In genomic region chr8:119838983-119839340, GRCm38 (mm10) we compare ENCODE assay signal across 8 mouse cellular contexts. TPM values are rescaled to one million over a fixed set of nuclear protein-coding genes. Genes with fewer than 3 reads are reported as not detected.
DNase-seq lines count a peak whose midpoint lies in the region; ATAC-seq and TF ChIP-seq lines count a peak whose summit lies in the region.

No protein-coding gene starts in this region.

- peak overlapping the region; percentile 91 for H3K4me2 ChIP-seq in liver, embryonic 15.5 days

- no peak for DNase-seq in thymus, adult 2 months
- DNase-seq in thymus, postnatal 25 days: no peak
- DNase-seq in cerebellum, adult 11 months: no peak
- no peak for DNase-seq in testis, postnatal 10 days (ENCODE audit: low spot score)

- peak overlapping the region; percentile 45; the same call in 1 of the 2 replicates for H3K27ac ChIP-seq in thymus, adult 2 months (ENCODE audit: control insufficient read depth, insufficient read depth, low read length)
- H3K27ac ChIP-seq in liver, embryonic 15.5 days (replicated peaks): 0 out of 2 replicates have a peak overlapping the region, but pooled peaks have one; percentile 26

- no peak for TF ChIP-seq POLR2A in thymus, adult 2 months (IDR thresholded peaks at IDR 0.05; ENCODE audit: control insufficient read depth, extremely low read depth, insufficient read depth, low read length, poor library complexity)

- H3K27me3 ChIP-seq in erythroblast, embryonic 14.5 days (ENCODE audit: control insufficient read depth): peaks cover 43% of the 10 kb centered on the region
- no peaks in the 10 kb centered on the region for H3K27me3 ChIP-seq in thymus, adult 2 months (ENCODE audit: control insufficient read depth, insufficient read depth, low read length)
- peaks cover 34% of the 10 kb centered on the region for H3K27me3 ChIP-seq in liver, embryonic 15.5 days

- 77% methylated on average over 4 of the region's 4 CpGs for WGBS in thymus, adult 2 months
- WGBS in liver, embryonic 15.5 days (ENCODE audit: insufficient replicate concordance): 46% methylated on average over 4 of the region's 4 CpGs

- peak overlapping the region; percentile 75 for H3K4me3 ChIP-seq in erythroblast, embryonic 14.5 days (replicated peaks)
- peak overlapping the region; percentile 64 for H3K4me3 ChIP-seq in thymus, adult 2 months (ENCODE audit: control insufficient read depth, insufficient read depth, low read length)
- H3K4me3 ChIP-seq in liver, embryonic 15.5 days (replicated peaks): peak overlapping the region; percentile 66

- no peak for ATAC-seq in erythroblast, adult 5-6 weeks (replicated peaks; ENCODE audit: low FRiP score, poor library complexity, severe bottlenecking)
- ATAC-seq in liver, embryonic 15.5 days (ENCODE audit: insufficient read depth): no peak
- no peak for ATAC-seq in monocyte, adult 5-6 weeks (replicated peaks; ENCODE audit: insufficient number of reproducible peaks, low FRiP score, low TSS enrichment, poor library complexity, severe bottlenecking)

- no peaks in the 10 kb centered on the region for H3K36me3 ChIP-seq in erythroblast, embryonic 14.5 days (ENCODE audit: control insufficient read depth)
- no peaks in the 10 kb centered on the region for H3K36me3 ChIP-seq in thymus, adult 2 months (ENCODE audit: control insufficient read depth, insufficient read depth, low read length)
- H3K36me3 ChIP-seq in liver, embryonic 15.5 days (replicated peaks): no peaks in the 10 kb centered on the region

- H3K4me1 ChIP-seq in erythroblast, embryonic 14.5 days (ENCODE audit: control insufficient read depth): peaks cover 26% of the 10 kb centered on the region
- peaks cover 49% of the 10 kb centered on the region for H3K4me1 ChIP-seq in thymus, adult 2 months (replicated peaks; ENCODE audit: control insufficient read depth, insufficient read depth, low read length)
- H3K4me1 ChIP-seq in liver, embryonic 15.5 days (replicated peaks): peaks cover 54% of the 10 kb centered on the region

- H3K9me3 ChIP-seq in erythroblast, embryonic 14.5 days (ENCODE audit: control insufficient read depth, low read length): no peaks in the 10 kb centered on the region
- no peaks in the 10 kb centered on the region for H3K9me3 ChIP-seq in liver, embryonic 15.5 days (replicated peaks)

- TF ChIP-seq CTCF in thymus, adult 2 months (IDR thresholded peaks at IDR 0.05; ENCODE audit: borderline replicate concordance, control insufficient read depth, extremely low read depth, insufficient read depth, low read length, poor library complexity): no peak

- 0 out of 2 replicates have a peak overlapping the region, but pooled peaks have one; percentile 69 for H3K9ac ChIP-seq in liver, embryonic 15.5 days

RNA-seq across cellular contexts. Expression of gene Cotl1, which starts 1.4 kb away (rescaled TPM):
- polyA plus RNA-seq in erythroblast, embryonic 14.5 days (2012): 2.6 and 3.7 TPM in 2 replicates
- total RNA-seq in erythroblast, adult 5-6 weeks (2015; ENCODE audit: low replicate concordance): 95.5 and 123 TPM in 2 replicates
- total RNA-seq in erythroblast, adult 5-6 weeks (2017; ENCODE audit: low replicate concordance): 51.2 and 98.1 TPM in 2 replicates
- 428 and 476 TPM in 2 replicates for polyA plus RNA-seq in thymus, adult 2 months (2012; rRNA removed)
- 31.9 and 33.3 TPM in 2 replicates for polyA plus RNA-seq in liver, embryonic 15.5 days (2015; fragmentation: Nextera tagmentation; extraction: Ambion mirVana)
- 289 to 324 TPM (median 310 TPM) in 3 replicates for total RNA-seq in monocyte, adult 5-6 weeks (2017)

RNA-seq across cellular contexts. Expression of gene Klhl36, which starts 23.1 kb away (rescaled TPM):
- 0.02 and 0.12 TPM in 2 replicates for polyA plus RNA-seq in erythroblast, embryonic 14.5 days (2012)
- total RNA-seq in erythroblast, adult 5-6 weeks (2015; ENCODE audit: low replicate concordance): 2.3 and 2.5 TPM in 2 replicates
- total RNA-seq in erythroblast, adult 5-6 weeks (2017; ENCODE audit: low replicate concordance): 1.6 and 5.2 TPM in 2 replicates
- 41.8 and 51.0 TPM in 2 replicates for polyA plus RNA-seq in thymus, adult 2 months (2012; rRNA removed)
- polyA plus RNA-seq in liver, embryonic 15.5 days (2015; fragmentation: Nextera tagmentation; extraction: Ambion mirVana): 3.9 and 4.3 TPM in 2 replicates
- 8.5 to 16.5 TPM (median 14.2 TPM) in 3 replicates for total RNA-seq in monocyte, adult 5-6 weeks (2017)

Comparison
In these comparisons a context has a peak if more than half of its experiments do, and no peak if none do; other contexts are left out.
1. RNA of gene Cotl1, which starts 1.4 kb away (polyA plus RNA-seq): 428 to 476 TPM in thymus, adult 2 months; 31.9 to 33.3 TPM in liver, embryonic 15.5 days and 2.6 to 3.7 TPM in erythroblast, embryonic 14.5 days; every median in the first group is over 10 times any median in the second.
2. Peak in every context shown above with its lines, with median percentiles within 50 percentile points of each other: H3K4me3 ChIP-seq.